Mouse (Mus musculus): ENCODE results near the gene Zkscan5. TPM values are rescaled to one million over a fixed set of nuclear protein-coding genes. Genes with fewer than 3 reads are reported as not detected.
"Not testable (repeated sequence)": the region's sequence is repeated elsewhere in the genome, so short reads cannot be mapped to it uniquely, and the experiment has no call there.

Zkscan5 gene
- polyA plus RNA-seq, 1 experiment from 2014 or later = 12.9 TPM

DNA sequence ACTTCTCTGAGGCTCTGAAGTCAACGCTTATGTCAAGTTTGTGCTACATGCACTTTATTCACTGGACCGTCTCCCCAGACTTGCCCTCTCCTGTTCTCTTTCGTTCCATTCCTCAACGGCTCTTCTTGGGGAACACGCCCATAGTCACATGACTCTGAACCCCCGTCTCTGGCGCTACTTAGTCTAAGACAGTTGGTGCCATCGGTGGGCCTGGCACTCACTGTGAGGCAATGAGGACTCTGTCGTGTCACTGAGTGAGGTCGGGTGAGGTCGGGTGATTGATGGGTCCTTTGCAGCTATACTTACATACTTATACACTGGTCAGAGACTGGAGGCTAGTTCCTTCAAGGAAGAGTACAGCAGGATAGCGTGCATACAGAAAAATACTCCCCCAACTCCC is 19.0 kb downstream of the Zkscan5 start:
- H3K27me3 ChIP-seq (ENCODE audit: insufficient read depth, low read length) = no peaks in the 10 kb centered on the region
- no peaks in the 10 kb centered on the region for H3K4me1 ChIP-seq (ENCODE audit: insufficient read depth)
- DNase-seq (no peak), ATAC-seq (ENCODE audit: insufficient read depth) (no peak)
- no peak for TF ChIP-seq CTCF (IDR thresholded peaks at IDR 0.05; ENCODE audit: low read depth)
- no peak overlapping the region for H3K27ac ChIP-seq (ENCODE audit: low read depth)
- H3K9me3 ChIP-seq (ENCODE audit: low read depth, low read length) = no peaks in the 10 kb centered on the region
- WGBS = 75% methylated on average over 12 of the region's 12 CpGs
- no peak overlapping the region for H3K4me2 ChIP-seq
- no peak overlapping the region for H3K9ac ChIP-seq
- H3K36me3 ChIP-seq (ENCODE audit: insufficient read depth) = peaks cover 33% of the 10 kb centered on the region
- no peak overlapping the region for H3K4me3 ChIP-seq (ENCODE audit: low read depth, low read length)

DNA sequence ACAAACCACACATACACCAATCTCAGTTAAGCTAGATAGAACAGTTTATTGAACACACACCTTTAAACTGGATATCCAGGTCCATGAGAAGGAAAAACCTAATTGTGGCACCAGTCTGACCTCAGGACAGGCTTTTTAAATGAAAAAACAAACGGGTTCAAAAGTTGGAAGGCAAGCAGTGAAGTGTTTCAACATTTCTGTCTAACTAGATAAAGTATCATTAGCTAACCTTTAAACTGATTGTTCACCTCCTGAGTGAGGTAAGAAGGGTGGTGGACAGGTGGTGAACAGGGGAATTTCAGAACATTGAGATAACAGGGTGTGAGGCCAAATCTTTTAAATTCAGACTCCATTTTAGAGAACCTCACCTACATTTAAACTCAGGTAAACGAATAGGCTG is 22.1 kb downstream of the Zkscan5 start:
- Histone ChIP-seq H3K4me2 (no peak overlapping the region), H3K9ac (no peak overlapping the region), H3K27ac (ENCODE audit: low read depth) (no peak overlapping the region), H3K36me3 (ENCODE audit: insufficient read depth) (peaks cover 5% of the 10 kb centered on the region; the same call in 1 of the 2 replicates), H3K4me1 (ENCODE audit: insufficient read depth) (no peaks in the 10 kb centered on the region), H3K27me3 (ENCODE audit: insufficient read depth, low read length) (no peaks in the 10 kb centered on the region), H3K4me3 (ENCODE audit: low read depth, low read length) (no peak overlapping the region), H3K9me3 (ENCODE audit: low read depth, low read length) (no peaks in the 10 kb centered on the region)
- 52% methylated on average over 2 of the region's 2 CpGs for WGBS
- DNase-seq = no peak
- ATAC-seq (ENCODE audit: insufficient read depth) = no peak
- TF ChIP-seq CTCF (IDR thresholded peaks at IDR 0.05; ENCODE audit: low read depth) = no peak

DNA sequence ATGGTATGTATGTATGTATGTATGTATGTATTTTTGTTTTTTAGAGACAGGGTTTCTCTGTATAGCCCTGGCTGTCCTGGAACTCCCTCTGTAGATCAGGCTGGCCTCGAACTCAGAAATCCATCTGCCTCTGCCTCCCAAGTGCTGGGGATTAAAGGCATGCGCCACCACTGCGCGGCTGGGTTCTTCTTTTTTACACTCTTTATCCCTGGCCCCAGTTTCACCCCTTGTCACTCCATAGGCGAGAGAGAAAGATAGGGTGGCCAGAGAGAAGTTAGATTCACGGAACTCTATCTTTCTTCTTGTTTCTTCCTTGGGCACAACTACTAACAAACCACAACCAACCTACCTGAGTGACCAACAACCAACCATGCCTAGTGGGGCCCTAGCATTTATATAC is 24.9 kb downstream of the Zkscan5 start:
- WGBS = 80% methylated on average over 6 of the region's 6 CpGs
- DNase-seq; H3K27ac ChIP-seq (ENCODE audit: low read depth); H3K27me3 ChIP-seq (ENCODE audit: insufficient read depth, low read length); H3K4me3 ChIP-seq (ENCODE audit: low read depth, low read length); H3K9me3 ChIP-seq (ENCODE audit: low read depth, low read length); H3K4me2 ChIP-seq; ATAC-seq (ENCODE audit: insufficient read depth); H3K9ac ChIP-seq; H3K4me1 ChIP-seq (ENCODE audit: insufficient read depth): not testable (repeated sequence)
- H3K36me3 ChIP-seq (ENCODE audit: insufficient read depth) = peaks cover 10% of the 10 kb centered on the region

DNA sequence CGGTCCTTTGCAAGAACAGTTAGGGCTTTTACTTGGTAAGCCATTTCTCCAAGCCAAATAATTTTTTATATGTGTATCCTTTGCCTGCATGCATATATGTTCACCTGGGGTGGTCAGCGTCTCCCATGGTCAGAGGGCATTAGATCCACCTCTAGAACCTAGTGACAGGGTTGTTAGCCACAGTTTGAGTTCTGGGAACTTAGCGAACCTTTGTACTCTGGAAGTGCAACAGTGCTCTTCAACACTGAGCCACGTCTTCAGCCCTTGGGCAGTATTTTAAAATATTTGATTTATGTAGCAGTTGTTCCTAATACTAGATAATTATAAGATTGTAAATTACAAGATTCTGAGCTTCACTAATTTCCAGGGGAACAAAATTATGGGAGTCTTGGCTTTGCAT is 26.3 kb downstream of the Zkscan5 start:
- no peaks in the 10 kb centered on the region for H3K27me3 ChIP-seq (ENCODE audit: insufficient read depth, low read length)
- 89% methylated on average over 4 of the region's 4 CpGs for WGBS

DNA sequence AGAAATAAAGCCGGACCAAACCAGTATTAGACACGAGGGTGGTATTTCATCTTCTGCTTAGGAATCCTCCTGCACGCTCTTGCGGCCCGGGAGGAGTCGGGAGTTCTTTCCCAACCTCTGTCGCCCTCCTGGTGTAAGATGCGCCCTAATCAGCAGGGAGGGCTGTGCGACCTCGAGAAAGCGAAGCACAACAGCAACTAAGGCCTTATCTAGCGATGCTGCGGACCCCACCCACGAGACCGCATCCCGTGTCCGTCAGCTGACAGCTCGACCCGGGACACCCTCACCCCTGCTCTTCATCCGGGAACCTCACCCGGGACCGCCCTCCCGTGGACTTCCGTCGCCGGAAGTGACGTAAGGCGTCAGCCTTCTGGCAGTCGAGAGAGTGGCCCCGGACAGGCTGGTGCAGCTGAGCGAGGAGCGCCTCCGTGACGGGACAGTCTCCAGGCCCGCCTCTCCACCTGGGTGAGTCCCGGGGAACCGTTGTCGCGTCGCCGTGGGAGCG is 27.1 kb downstream of the Zkscan5 start, which contains the start of gene Zfp655:
Gene Zfp655, plus strand, starts transcription at position 349 of the 505 bp plus-strand sequence.
- H3K4me2 ChIP-seq = peak within 1 kb of the TSS; percentile 83
- peak within 1 kb of the TSS; percentile 99 for H3K9ac ChIP-seq
- ATAC-seq (ENCODE audit: insufficient read depth) (peak; percentile 98), DNase-seq (peak; percentile 98)
- peak within 1 kb of the TSS; percentile 92 for H3K27ac ChIP-seq (ENCODE audit: low read depth)
- WGBS = 0% methylated on average over 42 of the region's 42 CpGs
- H3K36me3 ChIP-seq (ENCODE audit: insufficient read depth) = peaks cover 26% of the 10 kb centered on the region
- H3K27me3 ChIP-seq (ENCODE audit: insufficient read depth, low read length) = no peaks in the 10 kb centered on the region
- peak within 1 kb of the TSS; percentile 98 for H3K4me3 ChIP-seq (ENCODE audit: low read depth, low read length)
- H3K9me3 ChIP-seq (ENCODE audit: low read depth, low read length) = no peaks in the 10 kb centered on the region
- H3K4me1 ChIP-seq (ENCODE audit: insufficient read depth) = no peaks in the 10 kb centered on the region
- TF ChIP-seq CTCF (IDR thresholded peaks at IDR 0.05; ENCODE audit: low read depth) = no peak

More for the DNA sequence above, 26.3 kb downstream of the Zkscan5 start:
- Histone ChIP-seq H3K4me1 (ENCODE audit: insufficient read depth) (no peaks in the 10 kb centered on the region), H3K4me3 (ENCODE audit: low read depth, low read length) (no peak overlapping the region; the same call in 1 of the 2 replicates), H3K27ac (ENCODE audit: low read depth) (no peak overlapping the region), H3K36me3 (ENCODE audit: insufficient read depth) (peaks cover 23% of the 10 kb centered on the region), H3K9me3 (ENCODE audit: low read depth, low read length) (no peaks in the 10 kb centered on the region), H3K4me2 (peak overlapping the region; percentile 83), H3K9ac (peak overlapping the region; percentile 99; the same call in 1 of the 2 replicates)
- no peak for TF ChIP-seq CTCF (IDR thresholded peaks at IDR 0.05; ENCODE audit: low read depth)
- no peak for DNase-seq
- ATAC-seq (ENCODE audit: insufficient read depth) = no peak

- no peak for DNase-seq
- WGBS = under 1% methylated on average over 45 of the region's 49 CpGs
Observed at GRCm38 (mm10) chr5:145231893-145232411, 27.6 kb downstream of the Zkscan5 start.

GRCm38 (mm10) chr5:145234636-145235035 is 30.3 kb downstream of the Zkscan5 start:
- H3K9me3 ChIP-seq (ENCODE audit: low read depth, low read length) = no peaks in the 10 kb centered on the region
- H3K27ac ChIP-seq (ENCODE audit: low read depth) = no peak overlapping the region
- no peaks in the 10 kb centered on the region for H3K27me3 ChIP-seq (ENCODE audit: insufficient read depth, low read length)
- no peak overlapping the region for H3K9ac ChIP-seq
- no peak overlapping the region for H3K4me2 ChIP-seq
- ATAC-seq (ENCODE audit: insufficient read depth) = no peak
- TF ChIP-seq CTCF (IDR thresholded peaks at IDR 0.05; ENCODE audit: low read depth) = peak; percentile 59
- H3K4me3 ChIP-seq (ENCODE audit: low read depth, low read length) = no peak overlapping the region
- peaks cover 56% of the 10 kb centered on the region for H3K36me3 ChIP-seq (ENCODE audit: insufficient read depth)
- no peaks in the 10 kb centered on the region for H3K4me1 ChIP-seq (ENCODE audit: insufficient read depth)
- DNase-seq = peak; percentile 44

More at GRCm38 (mm10) chr5:145231893-145232411, 27.6 kb downstream of the Zkscan5 start:
- no peaks in the 10 kb centered on the region for H3K9me3 ChIP-seq (ENCODE audit: low read depth, low read length)
- H3K4me1 ChIP-seq (ENCODE audit: insufficient read depth) = no peaks in the 10 kb centered on the region
- H3K36me3 ChIP-seq (ENCODE audit: insufficient read depth) = peaks cover 31% of the 10 kb centered on the region
- peak overlapping the region; percentile 98 for H3K4me3 ChIP-seq (ENCODE audit: low read depth, low read length)
- H3K9ac ChIP-seq = peak overlapping the region; percentile 99
- H3K4me2 ChIP-seq = peak overlapping the region; percentile 83
- TF ChIP-seq CTCF (IDR thresholded peaks at IDR 0.05; ENCODE audit: low read depth) = no peak
- no peaks in the 10 kb centered on the region for H3K27me3 ChIP-seq (ENCODE audit: insufficient read depth, low read length)
- H3K27ac ChIP-seq (ENCODE audit: low read depth) = peak overlapping the region; percentile 92
- peak; percentile 68 for ATAC-seq (ENCODE audit: insufficient read depth)

Data from lung, embryonic 14.5 days (tissue).